Mouse (Mus musculus) limb, embryonic 11.5 days (tissue): Measurements from ENCODE around the gene Cd300ld3. TPM values are rescaled to one million over a fixed set of nuclear protein-coding genes. Genes with fewer than 3 reads are reported as not detected.
"Not testable (repeated sequence)": the region's sequence is repeated elsewhere in the genome, so short reads cannot be mapped to it uniquely, and the experiment has no call there.

Experiments
- ATAC-seq: fragments of 200-750 bp; cut with Nextera tagmentation; 2 replicates; pipeline ENCODE4 v1.8.0; 2017; ENCODE audit warnings: low read depth; ENCODE audit not compliant: insufficient number of reproducible peaks, low FRiP score, low TSS enrichment
- DNase-seq: peaks from one replicate; pipeline ENCODE4 v3.0.0-alpha.2; 2015; ENCODE audit warnings: low spot score
- H3K27ac ChIP-seq: fragments of 300-500 bp; sonication (generic); replicated peaks from 2 replicates; pipeline ENCODE4 v1.5.1; 2014; ENCODE audit warnings: low read depth, mild to moderate bottlenecking, low read length
- H3K27me3 ChIP-seq: fragments of 300-500 bp; sonication (generic); 2 replicates; pipeline ENCODE4 v1.6.1; 2014; ENCODE audit warnings: mild to moderate bottlenecking, low read length, mixed read lengths; ENCODE audit not compliant: control insufficient read depth, insufficient read depth
- H3K36me3 ChIP-seq: fragments of 300-500 bp; sonication (generic); 2 replicates; pipeline ENCODE4 v1.6.1; 2014; ENCODE audit warnings: mild to moderate bottlenecking, low read length, moderate library complexity, mixed read lengths; ENCODE audit not compliant: control insufficient read depth, insufficient read depth
- H3K4me1 ChIP-seq: fragments of 300-500 bp; sonication (generic); 2 replicates; pipeline ENCODE4 v1.6.1; 2014; ENCODE audit warnings: low read length, mixed read lengths; ENCODE audit not compliant: control insufficient read depth, insufficient read depth
- H3K4me2 ChIP-seq: fragments of 300-500 bp; sonication (generic); 2 replicates; pipeline ENCODE4 v1.6.1; 2014; ENCODE audit warnings: low read depth, mild to moderate bottlenecking, moderate library complexity; ENCODE audit not compliant: severe bottlenecking
- H3K4me3 ChIP-seq: fragments of 300-500 bp; sonication (generic); 2 replicates; pipeline ENCODE4 v1.5.1; 2014; ENCODE audit warnings: low read depth, low read length
- H3K9ac ChIP-seq: fragments of 300-500 bp; sonication (generic); 2 replicates; pipeline ENCODE4 v1.6.1; 2014; ENCODE audit warnings: mild to moderate bottlenecking, low read length
- H3K9me3 ChIP-seq: fragments of 300-500 bp; sonication (generic); 2 replicates; pipeline ENCODE4 v1.6.1; 2016; ENCODE audit warnings: low read length; ENCODE audit not compliant: control insufficient read depth
- WGBS: fragments of 180-500 bp; shearing (Covaris S2); extraction: QIAGEN DNeasy Blood & Tissue Kit; methylation state at CpG from one replicate; pipeline ENCODE4 v1.1.7; 2014; 5-methylcytosine and 5-hydroxymethylcytosine counted together
- polyA plus RNA-seq: library from polyadenylated mRNA; unstranded; fragments of >200 nt; fragmentation: Nextera tagmentation; extraction: Ambion mirVana; gene quantifications from 2 replicates; pipeline ENCODE4 v1.2.1, GENCODE M21; 2014

The Cd300ld3 gene
- polyA plus RNA-seq, 1 experiment from 2014 or later, result not detected

GRCm38 (mm10) chr11:115037669-115038068 lies 10.5 kb downstream of the Cd300ld3 start, which contains the start of gene Cd300ld5:
TSS of gene Cd300ld5 (minus strand) at chr11:115037769.
- ATAC-seq, result not testable (repeated sequence)
- WGBS, result no CpG with 5 or more reads among the region's 6 CpGs

GRCm38 (mm10) chr11:115026912-115027311 lies 21.3 kb downstream of the Cd300ld3 start, which contains the start of gene Cd300ld4:
TSS of gene Cd300ld4 (minus strand) at chr11:115027012.
- not testable (repeated sequence) for DNase-seq, H3K27me3 ChIP-seq, ATAC-seq, H3K4me2 ChIP-seq, H3K4me3 ChIP-seq, H3K27ac ChIP-seq, H3K4me1 ChIP-seq, H3K9me3 ChIP-seq, H3K36me3 ChIP-seq, H3K9ac ChIP-seq
- WGBS, result no CpG with 5 or more reads among the region's 6 CpGs

More at GRCm38 (mm10) chr11:115037669-115038068, 10.5 kb downstream of the Cd300ld3 start, which contains the start of gene Cd300ld5:
- not testable (repeated sequence) for H3K9me3 ChIP-seq, H3K36me3 ChIP-seq, H3K4me3 ChIP-seq, H3K27ac ChIP-seq, H3K4me2 ChIP-seq, H3K4me1 ChIP-seq, H3K27me3 ChIP-seq, DNase-seq, H3K9ac ChIP-seq

GRCm38 (mm10) chr11:115016093-115016492 lies 32.1 kb downstream of the Cd300ld3 start, which contains the start of gene Cd300ld2:
TSS of gene Cd300ld2 (minus strand) at chr11:115016193.
- not testable (repeated sequence) for H3K27ac ChIP-seq, H3K27me3 ChIP-seq, H3K9me3 ChIP-seq, H3K4me1 ChIP-seq, H3K4me2 ChIP-seq, H3K4me3 ChIP-seq, ATAC-seq, DNase-seq, H3K36me3 ChIP-seq, H3K9ac ChIP-seq
- no CpG with 5 or more reads among the region's 7 CpGs for WGBS

- H3K27me3 ChIP-seq, result no peaks in the 10 kb centered on the region
- no peak overlapping the region for H3K4me3 ChIP-seq
- H3K36me3 ChIP-seq, result no peaks in the 10 kb centered on the region
- H3K9ac ChIP-seq, result no peak overlapping the region
- DNase-seq, result no peak
- H3K4me2 ChIP-seq, result no peak overlapping the region
- no peaks in the 10 kb centered on the region for H3K9me3 ChIP-seq
- ATAC-seq, result no peak
- H3K4me1 ChIP-seq, result no peaks in the 10 kb centered on the region
- WGBS, result 82% methylated on average over 5 of the region's 5 CpGs
- H3K27ac ChIP-seq, result no peak overlapping the region
Measured at GRCm38 (mm10) chr11:115004070-115004469, 44.1 kb downstream of the Cd300ld3 start.

GRCm38 (mm10) chr11:115001474-115002040 lies 46.7 kb downstream of the Cd300ld3 start, which contains the start of gene Cd300c2:
TSS of gene Cd300c2 (minus strand) at chr11:115001880.
- Histone ChIP-seq H3K4me3 (no peak within 1 kb of the TSS), H3K36me3 (no peaks in the 10 kb centered on the region), H3K27me3 (no peaks in the 10 kb centered on the region), H3K4me2 (no peak within 1 kb of the TSS), H3K9ac (no peak within 1 kb of the TSS), H3K27ac (no peak within 1 kb of the TSS), H3K9me3 (no peaks in the 10 kb centered on the region), H3K4me1 (no peaks in the 10 kb centered on the region)
- ATAC-seq (no peak), DNase-seq (no peak)
- WGBS, result 80% methylated on average over 7 of the region's 7 CpGs

Other genes with a start within 250 kb of the Cd300ld3 start
- gene Gpr142, start 249.5 kb downstream of the Cd300ld3 start, polyA plus RNA-seq, result 0.13 TPM in 1 of 2 replicates, not detected in the other
- 38.8 and 41.1 TPM in 2 replicates for gene Gprc5c, start 197.3 kb downstream of the Cd300ld3 start, polyA plus RNA-seq
- gene Cd300a, start 158.4 kb downstream of the Cd300ld3 start, polyA plus RNA-seq, result 0.45 and 0.61 TPM in 2 replicates
- gene Cd300lb, start 114.0 kb downstream of the Cd300ld3 start, polyA plus RNA-seq, result not detected in 2 replicates
- not detected in 2 replicates for gene Cd300c, start 79.3 kb downstream of the Cd300ld3 start, polyA plus RNA-seq
- gene Cd300ld, start 58.5 kb downstream of the Cd300ld3 start, polyA plus RNA-seq, result 0.07 and 0.09 TPM in 2 replicates
- 0.47 and 0.65 TPM in 2 replicates for gene Cd300c2, start 46.5 kb downstream of the Cd300ld3 start, polyA plus RNA-seq
- not detected in 2 replicates for gene Cd300ld2, start 32.2 kb downstream of the Cd300ld3 start, polyA plus RNA-seq
- gene Cd300ld4, start 21.4 kb downstream of the Cd300ld3 start, polyA plus RNA-seq, result not detected in 2 replicates
- not detected in 2 replicates for gene Cd300ld5, start 10.6 kb downstream of the Cd300ld3 start, polyA plus RNA-seq
- not detected in 2 replicates for gene Cd300e, start 13.8 kb upstream of the Cd300ld3 start, polyA plus RNA-seq
- 1.1 and 1.2 TPM in 2 replicates for gene Rab37, start 43.0 kb upstream of the Cd300ld3 start, polyA plus RNA-seq
- gene Cd300lf, start 85.6 kb upstream of the Cd300ld3 start, polyA plus RNA-seq, result 0.19 TPM in 1 of 2 replicates, not detected in the other
- gene Slc9a3r1, start 114.9 kb upstream of the Cd300ld3 start, polyA plus RNA-seq, result 24.9 and 29.5 TPM in 2 replicates
- gene Tmem104, start 139.1 kb upstream of the Cd300ld3 start, polyA plus RNA-seq, result 7.7 and 9.8 TPM in 2 replicates
- 17.1 and 21.0 TPM in 2 replicates for gene Nat9, start 139.4 kb upstream of the Cd300ld3 start, polyA plus RNA-seq
- gene Grin2c, start 218.8 kb upstream of the Cd300ld3 start, polyA plus RNA-seq, result 0.04 and 0.06 TPM in 2 replicates
- gene Fdxr, start 228.6 kb upstream of the Cd300ld3 start, polyA plus RNA-seq, result 10.2 and 15.6 TPM in 2 replicates
- gene Fads6, start 249.3 kb upstream of the Cd300ld3 start, polyA plus RNA-seq, result 0.04 and 0.11 TPM in 2 replicates